Mouse (Mus musculus): Measurements from ENCODE around the gene Adm.
"Not testable (repeated sequence)": the region's sequence is repeated elsewhere in the genome, so short reads cannot be mapped to it uniquely, and the experiment has no call there.

Gene Adm

GRCm38 (mm10) chr7:110629892-110630666 lies 2.6 kb downstream of the Adm start:
- DNase-seq: peak; percentile 79

DNA sequence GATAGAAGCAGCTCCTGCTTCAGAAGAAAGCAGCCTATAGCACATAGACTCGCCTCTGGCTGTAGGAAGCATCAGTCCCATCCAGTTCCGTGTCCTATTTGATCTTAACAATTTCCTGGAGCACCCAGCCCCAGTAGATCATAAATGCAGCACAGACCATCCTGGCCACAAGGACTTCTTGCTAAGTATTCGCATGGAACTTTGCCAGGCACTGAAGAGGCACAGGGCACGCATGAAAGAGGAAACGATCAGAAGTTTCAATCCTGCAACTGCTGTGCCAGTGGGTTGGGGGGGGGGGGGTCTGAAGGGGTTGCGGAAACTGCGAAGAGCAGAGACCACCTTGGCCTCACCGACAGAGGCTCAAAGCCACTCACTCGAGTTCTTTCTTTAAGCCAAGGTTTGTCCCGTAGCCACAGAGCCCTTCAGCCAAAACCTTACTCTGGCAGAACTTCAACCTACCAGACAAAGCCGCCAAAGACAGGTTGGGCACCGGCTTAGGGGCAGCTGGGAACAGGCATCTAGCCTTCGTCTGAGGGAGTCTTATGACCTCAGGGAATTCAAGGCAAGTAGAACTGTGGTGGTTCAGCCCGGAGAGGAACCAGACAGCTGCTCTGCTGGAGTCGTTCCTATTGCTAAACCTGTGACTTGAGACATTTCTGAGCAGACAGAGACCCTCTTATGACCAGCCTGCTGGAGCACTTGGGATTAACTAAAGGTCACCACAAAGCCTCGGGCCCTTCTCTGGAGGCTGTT lies 3.9 kb downstream of the Adm start:
- no peak for DNase-seq

- no peak for DNase-seq
These were observed 8.5 kb downstream of the Adm start for GRCm38 (mm10) chr7:110635929-110636328.

- DNase-seq: no peak
These were observed 9.1 kb downstream of the Adm start for GRCm38 (mm10) chr7:110636559-110636958.

DNA sequence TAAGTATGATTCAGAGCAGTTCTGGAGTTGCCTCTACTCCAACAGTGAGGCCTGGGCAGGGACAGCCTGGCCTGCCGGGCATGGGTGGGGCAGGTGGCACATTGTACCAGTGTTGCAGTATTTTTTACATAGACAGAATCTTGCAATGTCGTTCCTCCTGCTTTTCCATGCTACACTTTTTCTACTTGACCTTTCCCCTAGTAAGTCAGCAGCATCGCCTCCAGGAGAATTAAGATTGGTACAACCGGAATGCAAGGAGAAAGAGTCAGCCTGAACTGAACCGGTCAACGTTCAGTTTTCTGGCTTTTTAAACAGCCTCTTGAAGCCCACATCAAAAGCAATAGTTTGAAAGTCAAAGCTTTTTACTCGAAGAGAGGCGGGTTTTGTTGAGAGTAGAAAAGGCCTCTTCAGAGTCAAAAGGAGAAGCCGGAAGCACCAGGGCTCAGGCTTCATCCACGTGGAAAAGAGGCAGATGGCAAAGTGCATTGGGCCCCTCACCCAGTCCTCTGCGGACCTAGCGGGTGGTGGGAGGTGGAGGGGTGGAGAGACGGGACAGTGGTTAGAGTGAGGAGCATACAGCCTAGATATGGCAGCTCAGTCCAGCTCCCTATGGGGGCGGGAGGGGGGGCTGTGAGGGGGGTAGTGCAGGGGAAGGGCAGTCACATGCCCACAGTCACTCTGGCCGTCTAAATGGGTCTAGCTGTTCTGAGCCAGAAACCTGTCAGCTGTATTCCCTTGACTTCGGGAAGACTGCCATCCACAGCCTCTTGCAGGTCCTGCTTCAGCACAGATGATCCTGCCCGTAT lies 11.0 kb downstream of the Adm start:
- peak; percentile 18 for DNase-seq

- DNase-seq: no peak
These were observed 11.9 kb downstream of the Adm start for GRCm38 (mm10) chr7:110639291-110639915.

DNA sequence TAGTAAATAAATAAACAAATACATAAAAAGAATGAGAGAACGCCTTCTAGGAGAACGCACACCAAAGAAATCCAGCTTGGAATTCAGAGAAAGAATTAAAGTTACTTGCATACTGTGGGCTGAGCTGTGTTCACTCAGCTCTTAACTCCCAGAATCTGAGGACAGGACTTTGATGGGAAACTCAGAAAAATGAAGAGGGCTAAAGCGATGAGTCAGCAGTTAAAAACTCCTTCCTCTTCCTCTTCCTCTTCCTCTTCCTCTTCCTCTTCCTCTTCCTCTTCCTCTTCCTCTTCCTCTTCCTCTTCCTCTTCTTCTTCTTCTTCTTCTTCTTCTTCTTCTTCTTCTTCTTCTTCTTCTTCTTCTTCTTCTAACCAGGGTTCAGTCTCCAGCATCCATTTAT lies 12.5 kb downstream of the Adm start:
- DNase-seq: not testable (repeated sequence)

DNA sequence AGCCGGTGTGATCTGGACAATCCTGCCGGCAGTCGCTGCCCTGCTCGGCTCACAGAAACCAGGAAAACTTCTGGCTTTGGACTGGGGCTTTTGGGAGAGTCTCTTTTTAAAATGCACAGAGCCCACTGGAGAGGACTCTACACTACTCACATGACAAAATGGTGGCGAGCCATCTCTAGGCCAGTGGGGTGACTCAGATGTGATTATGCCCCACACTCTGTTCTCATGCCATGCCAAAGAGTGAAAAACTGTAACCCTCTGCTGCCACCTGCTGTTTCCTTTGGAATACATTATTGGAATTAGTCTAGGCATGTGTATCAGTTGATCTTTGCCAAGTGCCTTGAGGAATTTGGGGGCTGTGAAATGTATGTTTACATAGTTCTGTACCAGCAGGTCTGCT lies 17.9 kb downstream of the Adm start:
- DNase-seq: peak; percentile 35

DNA sequence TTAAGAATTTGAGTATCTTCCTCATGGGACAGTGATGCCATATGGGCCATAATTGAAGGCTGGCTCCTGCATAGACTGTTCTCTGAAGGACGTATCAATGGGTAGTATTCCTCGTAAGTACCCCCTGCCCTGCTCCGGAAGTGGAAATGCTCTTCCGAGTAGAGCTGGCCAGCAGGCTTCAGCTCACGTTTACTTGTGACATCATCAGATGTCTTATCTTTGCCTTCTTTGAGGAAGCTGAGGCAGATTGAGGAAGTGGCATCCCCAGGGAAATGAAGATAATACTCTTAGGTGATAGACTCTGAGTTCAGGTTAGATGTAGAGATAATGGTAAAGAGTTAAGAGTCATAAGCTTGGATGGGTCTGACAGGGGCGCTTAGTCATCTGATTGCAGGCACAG lies 18.4 kb downstream of the Adm start:
- DNase-seq: no peak

GRCm38 (mm10) chr7:110646611-110647407 lies 19.3 kb downstream of the Adm start:
- no peak for DNase-seq

- DNase-seq: no peak
These were observed 20.3 kb downstream of the Adm start for GRCm38 (mm10) chr7:110647559-110648454.

- DNase-seq: no peak
These were observed 21.1 kb downstream of the Adm start for GRCm38 (mm10) chr7:110648455-110649085.

DNA sequence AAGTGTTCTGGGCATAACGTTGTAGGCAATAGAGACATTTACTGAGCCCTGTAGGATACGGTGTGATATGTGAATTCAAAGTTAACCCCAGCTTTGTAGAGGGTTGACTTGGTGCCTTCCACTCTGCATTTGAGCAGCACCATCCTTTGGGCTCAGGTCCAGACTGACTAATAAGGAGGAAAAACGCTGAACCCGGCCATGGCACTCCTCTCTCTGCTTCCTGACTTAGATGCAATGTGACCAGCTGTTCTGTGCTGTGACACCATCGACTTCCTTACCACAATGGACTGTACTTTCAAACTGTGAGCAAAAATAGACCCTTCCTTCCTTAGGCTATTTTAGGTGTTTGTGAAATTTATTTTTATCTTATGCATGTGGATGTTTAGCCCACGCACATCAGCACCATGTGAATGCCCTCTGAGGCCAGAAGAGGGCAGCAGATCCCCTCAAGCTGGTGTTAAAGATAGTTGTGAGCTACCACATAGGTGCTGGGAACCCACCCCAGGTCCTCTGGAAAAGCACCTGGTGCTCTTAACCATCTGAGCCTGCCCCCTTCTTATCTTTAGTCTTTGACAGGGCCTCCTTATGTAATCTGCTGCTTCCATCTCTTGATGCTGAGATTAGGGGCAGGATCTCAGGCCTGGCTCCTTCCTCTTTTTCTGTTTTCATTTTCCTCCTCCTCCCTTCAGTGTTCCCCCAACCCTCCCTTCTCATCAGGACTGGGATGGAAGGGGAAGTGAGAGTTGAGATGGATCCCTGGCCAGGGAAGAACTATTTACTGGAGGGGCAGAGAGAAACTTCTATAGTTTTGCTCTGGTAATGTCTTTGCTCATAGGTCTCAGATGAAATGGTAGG lies 21.9 kb downstream of the Adm start:
- no peak for DNase-seq

DNA sequence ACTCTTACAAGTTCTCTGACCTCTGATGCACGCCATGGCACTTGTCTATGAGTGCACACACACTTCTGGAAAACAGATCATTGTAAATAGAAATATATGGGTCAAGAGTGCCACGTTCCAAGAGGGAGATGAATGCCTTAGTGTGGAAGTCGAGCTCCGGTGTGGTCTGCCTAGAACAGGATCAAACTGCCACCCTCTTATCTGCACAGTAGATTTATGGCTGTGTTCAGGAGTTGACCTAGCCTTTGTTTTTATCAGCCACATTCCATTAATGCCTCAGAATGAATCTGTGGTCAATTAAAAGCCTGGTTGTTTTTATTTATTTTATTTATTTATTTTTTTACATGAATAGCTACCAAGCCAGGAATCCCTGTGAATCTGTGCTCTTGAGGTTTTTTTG lies 23.0 kb downstream of the Adm start:
- DNase-seq: no peak

DNA sequence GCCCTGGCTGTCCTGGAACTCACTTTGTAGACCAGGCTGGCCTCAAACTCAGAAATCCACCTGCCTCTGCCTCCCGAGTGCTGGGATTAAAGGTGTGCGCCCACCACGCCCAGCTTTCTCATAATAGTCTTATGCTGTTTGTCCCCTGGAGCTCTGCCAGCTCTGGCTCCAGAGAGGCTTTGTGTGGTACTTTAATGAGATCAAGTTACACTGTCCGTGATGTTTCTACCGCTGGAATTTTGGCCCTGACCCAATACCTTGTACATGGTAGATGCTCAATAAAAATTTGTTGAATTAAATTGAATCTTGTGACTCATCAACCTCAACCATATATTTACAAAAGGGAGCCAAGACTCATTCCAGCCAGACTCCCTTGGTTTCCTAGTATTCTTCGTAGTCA lies 23.6 kb downstream of the Adm start:
- DNase-seq: no peak

GRCm38 (mm10) chr7:110655230-110655629 lies 27.8 kb downstream of the Adm start:
- no peak for DNase-seq

- no peak for DNase-seq
These were observed 28.5 kb downstream of the Adm start for GRCm38 (mm10) chr7:110655966-110656365.

GRCm38 (mm10) chr7:110658378-110658928 lies 31.0 kb downstream of the Adm start:
- no peak for DNase-seq

GRCm38 (mm10) chr7:110666537-110666936 lies 39.1 kb downstream of the Adm start:
- DNase-seq: no peak

Measured in cerebellum, adult 11-12 months (tissue).